Mouse (Mus musculus) adrenal gland, adult 10 weeks (tissue): ENCODE measurements around the gene Dnajc22. TPM values are rescaled to one million over a fixed set of nuclear protein-coding genes. Genes with fewer than 3 reads are reported as not detected.

Source experiments
- polyA plus RNA-seq: library from polyadenylated mRNA; stranded (reverse); fragments of 350-450 nt; fragmentation: Illumina TruSeq; extraction: RNeasy Lipid Tissue Mini Kit (QIAGEN cat#74804); gene quantifications from one replicate; pipeline ENCODE4 v1.2.3, GENCODE M21; 2014; ENCODE audit warnings: low read depth, low replicate concordance

Gene Dnajc22
- polyA plus RNA-seq, result not detected

DNA sequence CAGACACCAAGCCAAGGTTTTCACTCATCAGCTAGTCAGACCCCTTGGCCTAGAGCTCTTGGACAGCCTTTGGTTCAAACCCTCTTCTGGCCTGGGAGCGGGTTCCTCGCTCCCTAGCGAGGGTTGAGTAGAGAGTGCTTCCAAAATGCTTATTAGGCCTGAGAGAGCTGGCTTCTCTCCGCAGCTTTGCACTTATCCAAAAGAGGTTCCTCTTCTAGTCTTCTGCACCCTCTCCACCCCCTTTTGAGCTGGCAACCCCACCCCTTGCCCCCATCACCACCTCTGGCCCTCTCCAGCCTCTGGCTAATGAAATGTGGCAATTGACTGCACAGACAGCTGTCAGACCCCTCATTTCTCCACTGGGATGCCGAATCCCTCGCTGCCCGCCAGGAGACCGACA, at the start of gene Dnajc22:
Gene Dnajc22, plus strand, starts transcription at position 301 of the 400 bp plus-strand sequence.

DNA sequence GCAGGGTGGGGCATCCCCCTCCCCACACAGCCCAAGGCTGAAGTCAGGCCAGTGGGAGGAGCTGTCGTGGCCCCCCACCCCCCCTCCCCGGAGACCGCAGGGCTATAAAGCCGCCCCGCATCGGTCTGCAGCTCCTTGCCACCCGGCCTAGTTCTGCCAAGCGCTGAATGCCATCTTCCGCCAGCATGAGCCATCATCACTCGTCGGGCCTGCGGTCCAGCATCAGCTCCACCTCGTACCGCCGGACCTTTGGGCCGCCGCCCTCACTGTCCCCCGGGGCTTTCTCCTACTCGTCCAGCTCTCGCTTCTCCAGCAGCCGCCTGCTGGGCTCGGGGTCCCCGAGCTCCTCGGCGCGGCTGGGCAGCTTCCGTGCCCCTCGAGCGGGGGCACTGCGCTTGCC, 37.9 kb upstream of the Dnajc22 start, which contains the start of gene Prph:
Gene Prph, plus strand, starts transcription at position 135 of the 400 bp plus-strand sequence.

DNA sequence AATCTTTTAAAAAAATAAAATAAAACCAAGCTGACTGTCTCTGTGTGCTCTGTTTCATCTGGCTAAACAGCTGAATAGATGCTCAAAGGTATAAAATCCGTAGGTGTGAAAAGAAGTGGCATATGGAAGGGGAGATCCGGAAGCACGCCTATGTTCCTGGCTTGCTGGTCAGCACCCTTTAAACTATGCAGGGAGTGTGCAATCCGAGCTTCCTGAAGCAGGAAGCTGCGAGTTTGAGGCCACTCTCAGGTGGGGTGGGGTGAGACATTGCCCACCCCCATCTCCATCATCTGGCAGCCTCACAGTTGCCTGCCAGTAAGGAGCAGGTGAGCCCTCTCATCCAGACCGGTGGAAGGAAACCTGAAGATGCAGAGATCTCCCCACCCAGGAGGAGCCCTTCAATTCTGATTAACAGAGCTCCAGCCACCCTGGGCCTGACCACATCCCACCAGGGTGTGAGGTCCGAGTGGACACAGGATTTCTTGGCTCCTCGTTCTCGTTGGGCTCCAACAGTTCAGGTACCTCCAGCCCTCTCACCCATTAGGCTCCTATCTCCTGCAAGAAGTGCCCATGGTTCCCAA, 18.9 kb upstream of the Dnajc22 start, which contains the start of gene Troap:
Gene Troap, plus strand, starts transcription at position 557 of the 581 bp plus-strand sequence.

DNA sequence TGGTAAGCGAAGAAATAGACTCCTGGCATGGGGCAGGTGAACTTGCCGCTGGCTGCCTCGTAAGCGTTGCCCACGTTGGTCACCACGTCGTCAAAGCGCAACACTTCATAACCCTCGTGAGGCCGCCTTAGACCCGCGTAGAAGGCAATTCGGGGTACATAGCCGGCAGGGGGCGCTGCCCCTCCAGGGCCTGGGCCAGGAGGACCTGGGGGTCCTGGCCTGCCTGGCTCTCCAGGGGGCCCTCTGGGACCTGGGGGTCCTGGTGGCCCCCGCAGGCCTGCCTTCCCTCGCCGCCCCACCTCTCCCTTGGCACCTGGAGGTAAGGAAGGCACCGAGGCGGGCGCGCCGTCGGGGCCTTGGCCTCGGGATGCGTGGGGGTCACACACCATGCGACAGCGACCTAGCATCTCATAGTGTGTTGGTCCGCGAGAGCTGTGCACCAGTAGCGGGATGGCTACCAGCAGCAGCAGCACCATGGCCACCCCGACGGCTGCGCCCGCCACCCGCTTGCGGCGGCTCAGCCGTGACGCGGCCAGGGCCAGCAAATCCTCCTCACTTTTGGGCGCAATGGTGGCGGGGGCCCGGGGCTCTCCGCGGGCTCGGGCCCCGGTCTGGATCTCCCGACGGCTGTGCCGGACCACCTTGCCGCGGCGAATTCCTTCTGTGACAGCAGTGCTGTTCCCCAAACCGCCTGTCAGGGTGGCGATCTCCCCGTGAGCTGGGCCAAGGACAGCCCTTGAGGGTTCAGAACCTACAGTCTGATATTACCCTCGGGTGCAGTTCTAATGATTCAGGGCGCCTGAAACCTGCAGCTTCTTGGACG, 5.5 kb upstream of the Dnajc22 start, which contains the start of gene C1ql4:
Gene C1ql4, minus strand, starts transcription at position 565 of the 823 bp plus-strand sequence.

DNA sequence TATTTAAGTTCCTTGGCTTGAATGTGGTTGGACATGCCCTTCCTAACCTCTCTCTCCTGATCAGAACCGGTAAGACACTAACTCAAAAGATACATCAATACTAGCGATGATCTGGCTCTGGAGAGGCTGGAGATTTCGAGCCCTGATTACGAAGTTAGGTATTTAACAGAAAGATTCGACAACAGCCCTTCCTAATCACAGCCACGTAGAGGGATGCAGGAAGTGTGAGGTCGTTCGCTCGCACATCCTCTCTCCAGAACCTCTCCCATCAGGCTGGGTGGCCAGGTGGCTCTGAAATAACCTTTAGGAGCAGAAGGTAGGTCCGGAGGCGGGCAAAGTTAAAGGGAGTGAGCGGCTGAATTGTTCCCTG, 32.7 kb downstream of the Dnajc22 start, which contains the start of gene Spats2:
Gene Spats2, plus strand, starts transcription at position 206 of the 370 bp plus-strand sequence.

Other genes starting within 250 kb of the Dnajc22 start
- gene Kmt2d, start 222.0 kb upstream of the Dnajc22 start, polyA plus RNA-seq, result 2.3 TPM
- gene Rhebl1, start 198.6 kb upstream of the Dnajc22 start, polyA plus RNA-seq, result 1.5 TPM
- gene Dhh, start 194.6 kb upstream of the Dnajc22 start, polyA plus RNA-seq, result 0.47 TPM
- 1.9 TPM for gene Lmbr1l, start 174.9 kb upstream of the Dnajc22 start, polyA plus RNA-seq
- gene Tuba1b, start 158.6 kb upstream of the Dnajc22 start, polyA plus RNA-seq, result 54.1 TPM
- gene Gm49450, start 139.6 kb upstream of the Dnajc22 start, polyA plus RNA-seq, result not detected
- 44.0 TPM for gene Tuba1a, start 139.5 kb upstream of the Dnajc22 start, polyA plus RNA-seq
- gene Tuba1c, start 63.3 kb upstream of the Dnajc22 start, polyA plus RNA-seq, result 23.9 TPM
- gene Prph, start 38.0 kb upstream of the Dnajc22 start, polyA plus RNA-seq, result not detected
- not detected for gene Troap, start 18.6 kb upstream of the Dnajc22 start, polyA plus RNA-seq
- gene C1ql4, start 5.4 kb upstream of the Dnajc22 start, polyA plus RNA-seq, result not detected
- gene Spats2, start 32.7 kb downstream of the Dnajc22 start, polyA plus RNA-seq, result 35.1 TPM
- not detected for gene Kcnh3, start 131.7 kb downstream of the Dnajc22 start, polyA plus RNA-seq
- 1.9 TPM for gene Mcrs1, start 158.8 kb downstream of the Dnajc22 start, polyA plus RNA-seq
- gene Prpf40b, start 201.9 kb downstream of the Dnajc22 start, polyA plus RNA-seq, result 5.6 TPM
- 0.41 TPM for gene Fam186b, start 202.7 kb downstream of the Dnajc22 start, polyA plus RNA-seq